Mouse (Mus musculus): Measurements from ENCODE around the gene Rere.
A peak's percentile ranks its signal among the peaks of the same experiment; 100 is the strongest.

The Rere gene

GRCm38 (mm10) chr4:150559514-150559913 is 278.1 kb downstream of the Rere start:
- no peak for DNase-seq

- DNase-seq = no peak
Measured at GRCm38 (mm10) chr4:150563281-150563680, 281.8 kb downstream of the Rere start.

GRCm38 (mm10) chr4:150566193-150566592 is 284.7 kb downstream of the Rere start:
- no peak for DNase-seq

- no peak for DNase-seq
Measured at GRCm38 (mm10) chr4:150568318-150569134, 287.1 kb downstream of the Rere start.

GRCm38 (mm10) chr4:150569135-150569833 is 287.8 kb downstream of the Rere start:
- peak; percentile 70 for DNase-seq

GRCm38 (mm10) chr4:150569834-150570571 is 288.6 kb downstream of the Rere start:
- DNase-seq = peak; percentile 37

GRCm38 (mm10) chr4:150570793-150571192 is 289.3 kb downstream of the Rere start:
- no peak for DNase-seq

GRCm38 (mm10) chr4:150572104-150572691 is 290.8 kb downstream of the Rere start:
- no peak for DNase-seq

- no peak for DNase-seq
Measured at GRCm38 (mm10) chr4:150572938-150573337, 291.5 kb downstream of the Rere start.

GRCm38 (mm10) chr4:150575363-150576092 is 294.1 kb downstream of the Rere start:
- DNase-seq = no peak

- no peak for DNase-seq
Measured at GRCm38 (mm10) chr4:150576339-150576738, 294.9 kb downstream of the Rere start.

GRCm38 (mm10) chr4:150578021-150578420 is 296.6 kb downstream of the Rere start:
- DNase-seq = no peak

GRCm38 (mm10) chr4:150581931-150582723 is 300.7 kb downstream of the Rere start:
- DNase-seq = peak; percentile 68

- peak; percentile 79 for DNase-seq
Measured at GRCm38 (mm10) chr4:150582966-150583776, 301.7 kb downstream of the Rere start.

GRCm38 (mm10) chr4:150583777-150584135 is 302.3 kb downstream of the Rere start:
- DNase-seq = no peak

- no peak for DNase-seq
Measured at GRCm38 (mm10) chr4:150585800-150586199, 304.4 kb downstream of the Rere start.

- DNase-seq = no peak
Measured at GRCm38 (mm10) chr4:150586275-150586674, 304.8 kb downstream of the Rere start.

- no peak for DNase-seq
Measured at GRCm38 (mm10) chr4:150587597-150588299, 306.3 kb downstream of the Rere start.

GRCm38 (mm10) chr4:150588300-150588621 is 306.8 kb downstream of the Rere start:
- no peak for DNase-seq

- no peak for DNase-seq
Measured at GRCm38 (mm10) chr4:150590621-150591282, 309.3 kb downstream of the Rere start.
